Mouse (Mus musculus) gastrocnemius, postnatal 10 days (tissue): Measurements from ENCODE around the gene Crabp2. TPM values are rescaled to one million over a fixed set of nuclear protein-coding genes. Genes with fewer than 3 reads are reported as not detected.
A peak's percentile ranks its signal among the peaks of the same experiment; 100 is the strongest.

Experiments
- DNase-seq: peaks from one replicate; pipeline ENCODE4 v3.0.0; 2021; ENCODE audit warnings: mixed read lengths
- total RNA-seq, 2 experiments: library from RNA; stranded (reverse); gene quantifications; 2 replicates each; pipeline ENCODE4 v1.2.3; 2021

Gene Crabp2
- total RNA-seq, 2 experiments from 2014 or later = 0.96 to 1.1 TPM

DNA sequence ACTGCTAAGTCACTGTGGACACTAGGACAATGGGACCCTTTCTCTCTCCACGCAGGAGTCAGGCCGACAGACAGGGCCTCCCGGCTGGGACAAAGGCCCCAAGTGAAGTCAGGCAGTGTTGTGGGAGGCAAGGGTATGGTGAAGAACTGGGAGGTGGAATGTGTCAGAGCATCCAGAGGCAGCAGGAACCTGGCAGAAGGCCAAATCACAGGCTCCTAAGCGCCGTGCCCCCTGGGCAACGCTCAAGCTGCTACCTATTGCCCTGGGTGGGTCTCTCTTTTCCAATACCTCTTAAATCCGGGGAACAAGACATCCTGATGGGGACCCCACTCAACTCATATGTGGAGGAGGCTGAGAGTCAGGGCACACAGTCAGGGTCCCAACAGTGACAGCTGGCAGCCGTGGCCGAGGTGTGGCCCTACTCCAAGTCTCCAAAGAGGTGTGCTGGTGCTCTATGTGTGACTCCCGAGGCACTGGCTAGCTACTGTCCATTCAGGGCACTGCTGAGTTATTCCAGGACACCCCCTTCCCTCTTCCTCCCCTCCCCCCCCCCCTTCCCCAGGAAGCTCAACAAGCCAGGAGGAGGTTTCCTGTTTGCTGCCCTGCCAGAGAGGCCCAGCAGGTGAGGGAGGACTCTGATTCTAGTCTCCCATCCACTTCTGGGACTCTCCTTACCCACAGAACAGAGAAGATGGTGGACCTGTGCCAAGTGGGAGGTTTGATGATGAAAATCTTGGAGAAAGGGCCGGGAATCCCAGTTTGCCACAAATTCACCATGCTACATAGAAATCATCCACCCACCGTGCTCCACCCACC lies 37.2 kb downstream of the Crabp2 start:
- DNase-seq = peak; percentile 28

DNA sequence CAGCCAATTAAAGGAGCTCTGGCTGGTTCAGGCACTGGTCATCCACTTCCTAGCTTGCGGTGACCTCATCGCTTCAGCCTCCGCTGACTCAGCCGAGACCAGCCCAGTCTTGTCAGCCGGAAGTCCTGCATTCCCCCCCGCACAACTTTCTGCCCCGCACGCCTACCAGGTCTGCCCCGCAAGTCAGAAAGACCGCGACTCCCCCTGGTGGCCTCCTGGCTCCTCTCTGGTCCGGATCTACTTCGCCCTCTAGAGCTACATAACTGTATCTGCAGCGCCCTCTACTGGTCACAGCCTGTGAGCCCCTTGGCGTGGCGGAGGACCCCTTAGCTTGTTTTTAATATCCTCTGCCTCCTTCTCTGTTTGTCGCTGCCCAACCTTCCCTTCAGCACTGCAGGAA lies 38.4 kb downstream of the Crabp2 start:
- DNase-seq = peak; percentile 100

DNA sequence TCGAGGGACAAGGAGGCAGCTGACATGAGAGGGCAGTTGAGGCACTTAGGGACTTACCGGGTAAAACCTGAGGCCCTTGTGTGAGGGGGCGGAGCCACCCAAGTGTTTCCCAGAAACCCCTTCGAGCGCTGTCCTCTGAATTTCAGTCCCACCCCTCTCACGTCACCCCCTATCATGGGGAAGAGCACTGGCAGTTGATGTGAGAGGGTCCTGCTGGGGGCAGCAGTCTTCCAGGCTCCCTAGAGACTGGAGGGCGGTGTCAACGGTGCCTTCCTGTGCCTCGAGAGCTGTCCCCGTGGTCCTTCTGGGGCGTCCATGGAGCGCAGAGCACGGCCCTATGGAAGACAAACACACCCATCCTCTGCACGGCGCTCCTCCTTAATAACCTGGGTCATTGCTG lies 39.2 kb downstream of the Crabp2 start:
- no peak for DNase-seq

- peak; percentile 20 for DNase-seq
Measured at GRCm38 (mm10) chr3:87988068-87988467, 39.6 kb downstream of the Crabp2 start.

DNA sequence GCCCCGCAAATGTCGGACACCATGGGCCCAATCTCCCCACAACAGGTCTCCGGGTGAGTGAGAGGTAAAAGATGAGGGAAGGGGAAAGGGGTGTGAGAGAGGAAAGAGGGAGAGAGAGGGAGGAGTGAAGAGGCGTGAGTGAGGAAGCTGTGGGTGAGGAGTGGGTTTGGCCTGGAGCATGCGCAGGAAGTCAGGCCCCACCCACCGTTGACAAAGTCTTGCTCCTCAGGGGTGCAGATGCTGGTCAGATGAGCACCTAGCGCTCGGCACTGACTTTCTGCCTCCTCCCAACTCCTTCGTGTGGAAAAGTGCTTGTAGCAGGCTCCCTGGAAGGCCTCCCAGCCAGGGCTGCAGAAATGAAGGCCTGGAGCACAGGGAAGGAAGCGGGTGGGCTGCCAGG lies 41.5 kb downstream of the Crabp2 start:
- peak; percentile 3 for DNase-seq

- DNase-seq = peak; percentile 59
Measured at GRCm38 (mm10) chr3:87993436-87993835, 45.0 kb downstream of the Crabp2 start.

DNA sequence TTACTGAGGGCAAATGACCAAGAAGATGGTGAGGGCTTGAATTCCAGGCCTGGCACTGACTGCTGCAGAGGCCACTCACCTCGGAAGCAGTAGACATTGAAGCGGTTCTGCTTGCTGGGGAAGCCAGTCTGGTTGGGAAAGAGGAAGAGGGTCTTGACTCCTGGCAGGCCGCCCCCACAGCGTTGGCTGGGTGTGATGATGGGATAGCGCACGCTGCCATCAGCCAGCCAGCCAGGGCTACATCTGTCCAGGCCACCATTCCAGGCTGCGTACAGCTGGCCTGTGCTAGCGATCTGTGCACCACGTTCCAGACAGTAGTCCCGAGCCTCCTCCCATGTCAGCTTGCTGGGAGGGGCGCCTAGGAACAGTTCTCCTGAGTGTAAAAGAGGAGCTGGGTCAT lies 46.9 kb downstream of the Crabp2 start:
- no peak for DNase-seq

DNA sequence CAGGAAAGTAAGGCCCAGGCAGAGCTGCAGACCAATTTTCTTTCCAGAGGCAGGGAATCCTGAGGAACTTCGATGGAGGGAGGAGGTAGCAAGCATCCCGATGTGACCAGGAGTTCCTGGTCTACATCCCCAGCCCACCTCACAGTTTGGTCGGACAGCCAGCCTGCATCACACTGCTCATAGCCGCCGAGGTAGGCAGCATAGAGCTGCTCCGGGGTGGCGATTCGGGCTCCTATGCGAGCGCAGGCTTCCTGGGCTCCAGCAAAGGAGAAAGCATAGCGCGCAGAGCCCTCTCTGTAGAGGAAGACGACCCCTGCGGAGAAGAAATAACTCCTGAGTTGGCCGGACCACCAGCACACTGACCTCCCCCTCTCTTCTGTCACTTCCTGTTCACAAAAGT lies 47.9 kb downstream of the Crabp2 start:
- no peak for DNase-seq

GRCm38 (mm10) chr3:87996971-87997614 lies 48.6 kb downstream of the Crabp2 start:
- DNase-seq = peak; percentile 35

DNA sequence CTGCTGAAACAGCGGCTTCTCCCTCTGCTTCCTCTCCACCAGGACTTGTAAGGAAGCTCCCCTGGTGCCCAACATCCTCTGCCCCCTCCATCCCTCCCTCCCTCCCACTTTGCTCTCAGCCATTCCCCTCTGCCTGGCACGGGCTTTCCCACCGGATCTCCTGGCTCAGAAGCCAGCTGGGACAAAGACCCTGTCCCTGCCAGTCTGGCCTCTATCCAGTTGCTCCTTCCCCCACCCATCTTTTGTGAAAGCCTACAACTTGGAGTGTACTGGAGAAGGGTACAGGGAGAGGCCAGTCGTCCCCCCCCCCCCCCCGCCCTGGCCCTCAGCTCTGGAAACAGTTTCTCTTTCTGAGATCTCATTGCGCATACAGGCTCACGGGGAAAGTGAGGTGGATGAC lies 50.3 kb downstream of the Crabp2 start:
- no peak for DNase-seq

- DNase-seq = no peak
Measured at GRCm38 (mm10) chr3:87999243-87999895, 50.9 kb downstream of the Crabp2 start.

DNA sequence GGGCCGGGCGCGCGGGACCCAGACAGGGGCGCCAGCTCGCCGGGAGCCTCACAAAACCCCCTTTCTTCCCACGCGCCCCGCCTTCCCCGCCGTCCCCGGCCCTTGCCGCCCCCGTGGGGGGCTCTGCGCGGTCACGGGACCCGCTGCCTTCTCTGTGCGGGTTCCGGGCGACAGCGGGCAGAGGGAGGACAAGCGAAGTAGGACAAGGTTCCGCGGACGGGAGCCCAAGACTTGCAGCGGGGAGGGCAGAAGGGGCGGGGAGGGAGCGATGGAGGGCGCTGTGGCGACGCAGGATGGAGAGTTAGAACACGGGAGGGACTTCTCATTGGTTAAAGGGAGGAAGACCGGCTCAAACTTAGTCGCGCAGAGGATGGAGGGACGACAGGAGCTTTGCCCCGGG lies 51.7 kb downstream of the Crabp2 start, which contains the start of gene Bcan:
TSS of gene Bcan (minus strand) at position 50 of the 400 bp plus-strand sequence.
- no peak for DNase-seq

DNA sequence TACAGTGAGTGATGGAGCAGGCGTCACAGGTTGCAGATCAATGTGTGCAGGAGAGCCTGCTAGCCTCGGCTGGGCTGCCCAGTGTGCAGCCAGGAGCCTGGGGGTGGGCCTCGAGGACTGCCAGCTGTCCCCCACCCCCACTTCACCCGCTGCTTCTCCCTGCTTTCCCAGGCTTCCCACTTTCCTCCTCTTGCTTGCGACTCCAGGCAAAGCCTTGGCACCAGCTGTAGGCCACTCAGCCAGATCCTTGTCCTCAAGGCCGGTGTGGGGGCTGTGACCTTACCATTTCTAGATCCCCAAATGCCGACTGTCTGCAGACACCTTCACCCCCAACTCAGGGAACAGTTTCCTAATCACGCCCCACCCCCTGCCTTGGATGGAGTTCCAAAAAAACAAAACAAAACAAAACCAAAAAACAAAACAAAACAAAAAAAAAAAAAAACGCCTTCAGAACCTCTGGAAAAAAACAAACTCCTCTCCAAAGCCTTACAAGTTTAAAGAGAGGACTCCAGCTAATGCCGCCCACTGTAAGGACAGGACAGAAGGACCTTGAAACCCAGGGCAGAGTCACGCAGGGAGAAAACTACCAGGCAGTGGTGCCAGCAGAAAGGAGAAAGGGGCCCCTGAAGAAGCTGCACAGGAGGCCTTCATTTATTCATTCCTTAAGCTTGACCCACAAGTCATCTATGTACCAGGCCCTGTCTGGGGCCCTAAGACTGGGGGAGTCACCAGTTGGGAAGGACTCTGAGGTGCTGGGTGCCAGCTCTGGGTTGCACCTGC lies 52.5 kb downstream of the Crabp2 start:
- no peak for DNase-seq

DNA sequence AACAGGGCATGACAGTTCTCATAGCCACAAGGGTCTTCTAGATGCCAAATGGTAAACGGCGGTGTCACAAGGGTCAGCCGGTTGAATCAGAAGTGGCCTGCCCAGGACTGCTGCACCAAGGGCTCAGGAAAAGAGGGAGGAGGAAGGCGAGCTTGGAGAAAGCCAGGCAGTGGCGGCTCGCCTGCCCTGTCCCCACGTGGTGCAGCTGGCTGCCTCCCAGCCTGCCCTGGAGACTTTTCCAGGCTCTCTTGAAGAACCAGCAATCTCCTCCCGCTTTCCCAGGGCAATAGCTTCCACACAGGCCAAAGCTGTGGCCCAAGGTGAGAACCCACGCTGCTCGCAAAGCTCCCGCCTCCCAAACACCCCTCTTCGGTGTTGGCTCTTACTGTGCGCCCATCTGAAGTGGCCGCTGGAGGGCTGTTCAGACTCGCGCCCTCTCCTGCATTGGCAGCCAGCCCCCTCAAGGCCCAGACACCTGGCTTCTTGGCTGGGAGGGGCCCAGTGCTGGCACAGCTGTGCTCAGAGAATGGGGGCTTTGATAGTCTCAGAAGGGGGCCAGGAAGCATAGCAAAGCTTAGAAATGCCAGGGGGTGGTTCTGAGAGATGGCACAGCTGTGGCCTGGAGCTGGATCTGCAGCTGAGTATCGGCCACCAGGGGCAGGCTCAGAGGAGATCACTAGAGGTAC lies 54.0 kb downstream of the Crabp2 start:
- DNase-seq = peak; percentile 27

Other genes starting within 250 kb of the Crabp2 start
- gene Lrrc71, start 200.0 kb upstream of the Crabp2 start, total RNA-seq = under 1 TPM in 1 of 2 experiments, not detected in 1; 0.11 TPM
- under 1 TPM; 0.09 TPM for gene Ntrk1, start 153.5 kb upstream of the Crabp2 start, total RNA-seq
- under 1 TPM; 0.19 to 0.56 TPM for gene Insrr, start 151.7 kb upstream of the Crabp2 start, total RNA-seq
- 10 to 100 TPM; 19.6 to 19.7 TPM for gene Pear1, start 124.4 kb upstream of the Crabp2 start, total RNA-seq
- gene Sh2d2a, start 101.9 kb upstream of the Crabp2 start, total RNA-seq = under 1 TPM in 1 of 2 experiments, not detected in 1; 0.18 TPM
- 10 to 100 TPM; 44.2 to 47.7 TPM for gene Prcc, start 63.1 kb upstream of the Crabp2 start, total RNA-seq
- gene Hdgf, start 42.3 kb upstream of the Crabp2 start, total RNA-seq = 100 to 1,000 TPM; 192 to 197 TPM
- gene Mrpl24, start 29.2 kb upstream of the Crabp2 start, total RNA-seq = 10 to 100 TPM; 47.3 to 55.6 TPM
- 10 to 100 TPM; 10.7 to 15.0 TPM for gene Isg20l2, start 18.4 kb upstream of the Crabp2 start, total RNA-seq
- 1 to 10 TPM; 4.8 to 7.0 TPM for gene Rrnad1, start 17.9 kb upstream of the Crabp2 start, total RNA-seq
- 10 to 100 TPM; 72.4 to 87.7 TPM for gene Nes, start 22.4 kb downstream of the Crabp2 start, total RNA-seq
- 1 to 10 TPM in 1 of 2 experiments, under 1 TPM in 1; 0.61 to 1.9 TPM for gene Bcan, start 51.6 kb downstream of the Crabp2 start, total RNA-seq
- not detected for gene Hapln2, start 78.9 kb downstream of the Crabp2 start, total RNA-seq
- 10 to 100 TPM; 12.5 to 14.7 TPM for gene Gpatch4, start 94.4 kb downstream of the Crabp2 start, total RNA-seq
- 10 to 100 TPM; 52.5 to 57.1 TPM for gene Naxe, start 109.8 kb downstream of the Crabp2 start, total RNA-seq
- gene Ttc24, start 129.6 kb downstream of the Crabp2 start, total RNA-seq = not detected
- gene Iqgap3, start 133.3 kb downstream of the Crabp2 start, total RNA-seq = 1 to 10 TPM; 5.6 to 8.3 TPM
- 100 to 1,000 TPM; 148 to 163 TPM for gene Mef2d, start 193.7 kb downstream of the Crabp2 start, total RNA-seq